Mouse (Mus musculus): Measurements from ENCODE around the gene Isca2.

- TF ChIP-seq POLR2A (IDR thresholded peaks at IDR 0.05; ENCODE audit: insufficient read length, low read depth) (no peak), USF1 (IDR thresholded peaks at IDR 0.05; ENCODE audit: low read depth) (no peak), TCF12 (IDR thresholded peaks at IDR 0.05; ENCODE audit: insufficient read depth, poor library complexity, severe bottlenecking) (no peak), SRF (IDR thresholded peaks at IDR 0.05; ENCODE audit: control insufficient read depth, insufficient read length, low read depth) (no peak), E2F4 (IDR thresholded peaks at IDR 0.05; ENCODE audit: insufficient read depth) (no peak), MYOD1 (IDR thresholded peaks at IDR 0.05; ENCODE audit: control insufficient read depth in 1 of 3, insufficient read length in 2 of 3, low read depth in 2 of 3) (no peak), POLR2AphosphoS2 (IDR thresholded peaks at IDR 0.05; ENCODE audit: insufficient read length, low read depth) (no peak), REST (IDR thresholded peaks at IDR 0.05; ENCODE audit: insufficient read depth, insufficient read length) (no peak), CEBPB (IDR thresholded peaks at IDR 0.05; ENCODE audit: insufficient read depth, poor library complexity, severe bottlenecking) (no peak), MAX (IDR thresholded peaks at IDR 0.05; ENCODE audit: low read depth) (no peak), TCF3 (IDR thresholded peaks at IDR 0.05; ENCODE audit: insufficient read length, low read depth) (no peak), MYOG (IDR thresholded peaks at IDR 0.05; ENCODE audit: control insufficient read depth in 1 of 3, insufficient read depth in 1 of 3, insufficient read length in 2 of 3, low read depth in 2 of 3) (no peak)
Observed at GRCm38 (mm10) chr12:84805228-84805842, 32.3 kb downstream of the Isca2 start.
